Mouse (Mus musculus) midbrain, embryonic 16.5 days (tissue): ENCODE data around the gene Calhm2. TPM values are rescaled to one million over a fixed set of nuclear protein-coding genes. Genes with fewer than 3 reads are reported as not detected.

ENCODE experiments used
- ATAC-seq: fragments of 200-750 bp; cut with Nextera tagmentation; 2 replicates; pipeline ENCODE4 v1.8.0; 2017; ENCODE audit warnings: moderate TSS enrichment
- H3K27ac ChIP-seq: fragments of 300-500 bp; sonication (generic); 2 replicates; pipeline ENCODE4 v1.5.1; 2014; ENCODE audit warnings: mild to moderate bottlenecking, low read length, mixed read lengths
- H3K27me3 ChIP-seq: fragments of 300-500 bp; sonication (generic); 2 replicates; pipeline ENCODE4 v1.6.1; 2014; ENCODE audit warnings: low read depth, low read length, mixed read lengths; ENCODE audit not compliant: control insufficient read depth, insufficient read depth
- H3K36me3 ChIP-seq: fragments of 300-500 bp; sonication (generic); 2 replicates; pipeline ENCODE4 v1.6.1; 2014; ENCODE audit warnings: mild to moderate bottlenecking, low read length, moderate library complexity, mixed read lengths; ENCODE audit not compliant: control insufficient read depth, insufficient read depth
- H3K4me1 ChIP-seq: fragments of 300-500 bp; sonication (generic); 2 replicates; pipeline ENCODE4 v1.6.1; 2014; ENCODE audit warnings: mild to moderate bottlenecking, low read length, mixed read lengths; ENCODE audit not compliant: control insufficient read depth, insufficient read depth
- H3K4me2 ChIP-seq: fragments of 300-500 bp; sonication (generic); 2 replicates; pipeline ENCODE4 v1.6.1; 2014; ENCODE audit warnings: mild to moderate bottlenecking, low read length, mixed read lengths
- H3K4me3 ChIP-seq: fragments of 300-500 bp; sonication (generic); 2 replicates; pipeline ENCODE4 v1.5.1; 2014; ENCODE audit warnings: low read depth, mild to moderate bottlenecking, low read length, moderate library complexity, mixed read lengths
- H3K9ac ChIP-seq: fragments of 300-500 bp; sonication (generic); 2 replicates; pipeline ENCODE4 v1.6.1; 2014; ENCODE audit warnings: low read depth, low read length, mixed read lengths
- H3K9me3 ChIP-seq: fragments of 300-500 bp; sonication (generic); replicated peaks from 2 replicates; pipeline ENCODE4 v1.6.1; 2014; ENCODE audit warnings: mild to moderate bottlenecking, low read length, mixed read lengths; ENCODE audit not compliant: control insufficient read depth, poor library complexity, severe bottlenecking
- WGBS: fragments of 180-500 bp; shearing (Covaris S2); extraction: QIAGEN DNeasy Blood & Tissue Kit; methylation state at CpG from one replicate; pipeline ENCODE4 v1.1.7; 2014; 5-methylcytosine and 5-hydroxymethylcytosine counted together
- polyA plus RNA-seq: library from polyadenylated mRNA; unstranded; fragments of >200 nt; fragmentation: Nextera tagmentation; extraction: Ambion mirVana; gene quantifications from 2 replicates; pipeline ENCODE4 v1.2.1, GENCODE M21; 2015

Gene Calhm2
- polyA plus RNA-seq, 1 experiment from 2014 or later, result 1.1 TPM

DNA sequence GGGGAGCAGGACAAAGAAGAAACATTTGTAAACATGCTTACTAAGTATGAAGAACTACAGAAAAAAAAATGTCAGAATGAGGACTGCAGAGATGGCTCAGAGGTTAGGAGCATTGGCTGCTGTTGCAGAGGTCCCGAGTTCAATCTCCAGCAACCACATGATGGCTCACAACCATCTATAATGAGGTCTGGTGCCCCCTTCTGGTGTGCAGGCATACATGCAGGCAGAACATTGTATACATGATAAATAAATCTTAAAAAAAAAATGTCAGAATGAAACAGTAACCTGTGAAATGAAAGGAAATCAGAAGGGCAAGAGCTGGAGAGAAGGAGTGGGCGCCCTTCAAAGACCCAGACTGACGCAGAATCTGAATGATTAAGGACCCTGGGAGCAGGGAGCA is 72.2 kb downstream of the Calhm2 start:
- ATAC-seq, result no peak
- H3K4me3 ChIP-seq, result no peak overlapping the region
- no peak overlapping the region for H3K27ac ChIP-seq
- H3K36me3 ChIP-seq, result 0 out of 2 replicates have a peak, but pooled peaks cover 2% of the 10 kb centered on the region
- 95% methylated on average over 3 of the region's 3 CpGs for WGBS
- H3K27me3 ChIP-seq, result no peaks in the 10 kb centered on the region
- H3K4me2 ChIP-seq, result no peak overlapping the region
- no peaks in the 10 kb centered on the region for H3K9me3 ChIP-seq
- H3K4me1 ChIP-seq, result peaks cover 13% of the 10 kb centered on the region
- H3K9ac ChIP-seq, result no peak overlapping the region

DNA sequence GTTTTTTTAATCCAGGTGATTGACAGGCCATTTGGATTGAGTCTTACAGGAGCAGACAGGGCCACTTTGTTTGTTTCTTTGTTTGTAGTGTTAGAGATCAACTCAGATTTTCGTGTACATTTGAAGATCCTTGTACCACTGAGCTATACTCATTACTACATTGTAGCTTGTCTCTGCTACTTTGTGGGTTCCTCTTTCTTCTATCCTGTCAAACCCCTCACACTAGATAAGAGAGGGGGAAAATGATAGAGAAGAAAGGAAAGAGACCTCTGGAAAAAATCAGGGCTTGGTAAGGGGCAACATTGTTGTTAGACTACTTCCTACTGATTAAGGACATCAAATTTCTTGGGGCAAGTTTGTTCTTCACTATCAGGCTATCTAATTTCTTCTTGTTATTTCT is 80.4 kb downstream of the Calhm2 start:
- no peaks in the 10 kb centered on the region for H3K36me3 ChIP-seq
- WGBS, result 82% methylated on average over 1 of the region's 1 CpGs
- no peaks in the 10 kb centered on the region; the same call in 1 of the 2 replicates for H3K9me3 ChIP-seq
- no peak for ATAC-seq
- H3K4me2 ChIP-seq, result no peak overlapping the region
- no peak overlapping the region for H3K9ac ChIP-seq
- no peak overlapping the region for H3K4me3 ChIP-seq
- no peaks in the 10 kb centered on the region for H3K27me3 ChIP-seq
- no peaks in the 10 kb centered on the region for H3K4me1 ChIP-seq
- H3K27ac ChIP-seq, result no peak overlapping the region

Other genes starting within 250 kb of the Calhm2 start
- 424 and 528 TPM in 2 replicates for gene Ina, start 123.6 kb downstream of the Calhm2 start, polyA plus RNA-seq
- 85.7 and 93.4 TPM in 2 replicates for gene Nt5c2, start 123.1 kb downstream of the Calhm2 start, polyA plus RNA-seq
- gene Pcgf6, start 87.4 kb downstream of the Calhm2 start, polyA plus RNA-seq, result 33.9 and 35.1 TPM in 2 replicates
- gene Taf5, start 70.5 kb downstream of the Calhm2 start, polyA plus RNA-seq, result 4.7 and 5.1 TPM in 2 replicates
- gene Usmg5, start 47.6 kb downstream of the Calhm2 start, polyA plus RNA-seq, result 1,328 and 1,431 TPM in 2 replicates
- gene Pdcd11, start 47.5 kb downstream of the Calhm2 start, polyA plus RNA-seq, result 5.4 and 5.6 TPM in 2 replicates
- gene Calhm1, start 6.0 kb upstream of the Calhm2 start, polyA plus RNA-seq, result not detected in 2 replicates
- gene Calhm3, start 19.5 kb upstream of the Calhm2 start, polyA plus RNA-seq, result not detected in 2 replicates
- 15.3 and 15.4 TPM in 2 replicates for gene Neurl1a, start 40.5 kb upstream of the Calhm2 start, polyA plus RNA-seq